Mouse (Mus musculus): ENCODE data around the gene Gns.

DNA sequence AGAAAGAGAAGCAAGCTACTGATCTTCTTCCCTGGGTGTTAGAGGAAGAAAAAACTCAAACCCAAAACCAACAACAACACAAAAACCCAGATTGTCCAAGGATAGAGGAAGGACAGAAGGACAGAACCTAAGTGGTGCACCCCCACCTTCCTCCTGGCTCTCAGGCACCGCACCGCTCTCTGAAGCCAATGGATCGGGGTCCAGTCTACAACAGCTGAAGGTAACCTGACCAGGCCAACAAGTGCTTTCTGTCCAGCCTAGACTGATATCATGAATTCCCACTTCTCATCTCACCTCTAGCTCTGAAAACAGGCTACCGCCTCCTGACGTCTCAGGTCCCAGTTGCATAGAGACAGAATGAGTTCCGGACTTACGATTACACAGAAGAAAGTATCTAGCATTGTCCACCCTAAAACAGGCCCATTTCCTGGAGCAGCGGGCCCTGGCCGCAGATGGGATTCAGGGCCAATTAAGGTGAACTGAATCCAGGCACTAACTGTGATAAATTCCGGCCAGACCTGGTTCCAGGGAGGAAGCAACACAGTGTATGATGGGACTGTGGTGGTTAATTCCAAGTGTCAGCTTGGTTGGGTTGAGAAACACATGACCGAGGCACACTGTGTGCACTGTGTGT is 56.9 kb downstream of the Gns start:
- TF ChIP-seq EP300 (optimal IDR thresholded peaks at IDR 0.05) (no peak), CTCF (IDR thresholded peaks at IDR 0.05; ENCODE audit: low read depth) (no peak)
